Mouse (Mus musculus) midbrain, embryonic 14.5 days (tissue): ENCODE measurements at regions not wholly inside any gene's neighbourhood (a gene's known extent, or its start where the extent isn't known, plus 50 kb on each side); places are given as distances from the start of the nearest gene placed in this dataset.

Source experiments
- ATAC-seq: fragments of 200-750 bp; cut with Nextera tagmentation; 2 replicates; pipeline ENCODE4 v1.8.0; 2017; ENCODE audit warnings: moderate number of reproducible peaks, moderate library complexity; ENCODE audit not compliant: low FRiP score, low TSS enrichment
- DNase-seq: peaks from one replicate; pipeline ENCODE4 v3.0.0-alpha.2; 2015
- H3K27ac ChIP-seq: fragments of 300-500 bp; sonication (generic); replicated peaks from 2 replicates; pipeline ENCODE4 v1.5.1; 2014; ENCODE audit warnings: mild to moderate bottlenecking, low read depth, low read length, moderate library complexity
- H3K27me3 ChIP-seq: fragments of 300-500 bp; sonication (generic); 2 replicates; pipeline ENCODE4 v1.6.1; 2014; ENCODE audit warnings: low read length, control low read depth, mixed read lengths; ENCODE audit not compliant: control insufficient read depth, insufficient read depth
- H3K36me3 ChIP-seq: fragments of 300-500 bp; sonication (generic); 2 replicates; pipeline ENCODE4 v1.6.1; 2014; ENCODE audit warnings: low read length, control low read depth; ENCODE audit not compliant: control insufficient read depth, insufficient read depth
- H3K4me1 ChIP-seq: fragments of 300-500 bp; sonication (generic); 2 replicates; pipeline ENCODE4 v1.6.1; 2014; ENCODE audit warnings: mild to moderate bottlenecking, antibody characterized with exemption, low read length, control low read depth; ENCODE audit not compliant: control insufficient read depth, insufficient read depth
- H3K4me2 ChIP-seq: fragments of 300-500 bp; sonication (generic); 2 replicates; pipeline ENCODE4 v1.6.1; 2014; ENCODE audit warnings: mild to moderate bottlenecking, low read length, moderate library complexity
- H3K4me3 ChIP-seq: fragments of 300-500 bp; sonication (generic); replicated peaks from 2 replicates; pipeline ENCODE4 v1.5.1; 2014; ENCODE audit warnings: low read depth, low read length
- H3K9ac ChIP-seq: fragments of 300-500 bp; sonication (generic); replicated peaks from 2 replicates; pipeline ENCODE4 v1.6.1; 2014; ENCODE audit warnings: mild to moderate bottlenecking, low read length, moderate library complexity
- H3K9me3 ChIP-seq: fragments of 300-500 bp; sonication (generic); 2 replicates; pipeline ENCODE4 v1.6.1; 2016; ENCODE audit warnings: low read length, control low read depth, mixed read lengths; ENCODE audit not compliant: control insufficient read depth
- WGBS: fragments of 180-500 bp; shearing (Covaris S2); extraction: QIAGEN DNeasy Blood & Tissue Kit; methylation state at CpG from one replicate; pipeline ENCODE4 v1.1.7; 2014; 5-methylcytosine and 5-hydroxymethylcytosine counted together

GRCm38 (mm10) chr16:47354279-47354678, 856.0 kb upstream of the Nectin3 start:
- peak; percentile 1 for DNase-seq
- WGBS, result 78% methylated on average over 1 of the region's 1 CpGs
- Histone ChIP-seq H3K36me3 (no peaks in the 10 kb centered on the region), H3K9me3 (no peaks in the 10 kb centered on the region), H3K4me3 (no peak overlapping the region), H3K4me1 (no peaks in the 10 kb centered on the region), H3K9ac (no peak overlapping the region), H3K4me2 (no peak overlapping the region), H3K27ac (no peak overlapping the region), H3K27me3 (no peaks in the 10 kb centered on the region)
- no peak for ATAC-seq

GRCm38 (mm10) chr16:47394398-47394797, 889.1 kb upstream of the Dppa4 start:
- H3K27me3 ChIP-seq, result no peaks in the 10 kb centered on the region
- no peak overlapping the region for H3K4me3 ChIP-seq
- 85% methylated on average over 1 of the region's 1 CpGs for WGBS
- no peaks in the 10 kb centered on the region for H3K36me3 ChIP-seq
- H3K27ac ChIP-seq, result no peak overlapping the region
- no peak overlapping the region for H3K4me2 ChIP-seq
- ATAC-seq (no peak), DNase-seq (no peak)
- no peaks in the 10 kb centered on the region for H3K9me3 ChIP-seq
- H3K4me1 ChIP-seq, result no peaks in the 10 kb centered on the region
- H3K9ac ChIP-seq, result no peak overlapping the region

- no peaks in the 10 kb centered on the region for H3K9me3 ChIP-seq
- H3K9ac ChIP-seq, result no peak overlapping the region
- H3K27me3 ChIP-seq, result no peaks in the 10 kb centered on the region
- ATAC-seq (no peak), DNase-seq (no peak)
- H3K36me3 ChIP-seq, result no peaks in the 10 kb centered on the region
- no peak overlapping the region for H3K4me3 ChIP-seq
- H3K4me2 ChIP-seq, result no peak overlapping the region
- 92% methylated on average over 3 of the region's 3 CpGs for WGBS
- no peaks in the 10 kb centered on the region for H3K4me1 ChIP-seq
- no peak overlapping the region for H3K27ac ChIP-seq
Measured at GRCm38 (mm10) chr16:47407067-47407466, 876.5 kb upstream of the Dppa4 start.

GRCm38 (mm10) chr16:47418680-47419252, 864.8 kb upstream of the Dppa4 start:
- Histone ChIP-seq H3K4me2 (no peak overlapping the region), H3K27ac (no peak overlapping the region), H3K36me3 (no peaks in the 10 kb centered on the region), H3K4me3 (no peak overlapping the region), H3K9me3 (no peaks in the 10 kb centered on the region), H3K4me1 (no peaks in the 10 kb centered on the region), H3K27me3 (no peaks in the 10 kb centered on the region), H3K9ac (no peak overlapping the region)
- DNase-seq (no peak), ATAC-seq (no peak)
- WGBS, result 37% methylated on average over 3 of the region's 3 CpGs

- no peak overlapping the region for H3K4me2 ChIP-seq
- no peaks in the 10 kb centered on the region for H3K36me3 ChIP-seq
- no peak overlapping the region for H3K27ac ChIP-seq
- ATAC-seq, result no peak
- DNase-seq, result no peak
- H3K4me1 ChIP-seq, result no peaks in the 10 kb centered on the region
- no peak overlapping the region for H3K4me3 ChIP-seq
- 93% methylated on average over 2 of the region's 2 CpGs for WGBS
- H3K9ac ChIP-seq, result no peak overlapping the region
- no peaks in the 10 kb centered on the region for H3K27me3 ChIP-seq
- H3K9me3 ChIP-seq, result no peaks in the 10 kb centered on the region
Measured at GRCm38 (mm10) chr16:47445083-47445482, 838.5 kb upstream of the Dppa4 start.

GRCm38 (mm10) chr16:47475441-47476081, 808.0 kb upstream of the Dppa4 start:
- H3K9me3 ChIP-seq, result no peaks in the 10 kb centered on the region
- H3K4me2 ChIP-seq, result peak overlapping the region; percentile 35
- no peak overlapping the region for H3K4me3 ChIP-seq
- 15% methylated on average over 9 of the region's 9 CpGs for WGBS
- H3K9ac ChIP-seq, result no peak overlapping the region
- DNase-seq (peak; percentile 57), ATAC-seq (peak; percentile 63; the same call in 1 of the 2 replicates)
- H3K27me3 ChIP-seq, result no peaks in the 10 kb centered on the region
- no peaks in the 10 kb centered on the region for H3K36me3 ChIP-seq
- 0 out of 2 replicates have a peak, but pooled peaks cover 6% of the 10 kb centered on the region for H3K4me1 ChIP-seq
- H3K27ac ChIP-seq, result no peak overlapping the region

GRCm38 (mm10) chr16:47482071-47482470, 801.5 kb upstream of the Dppa4 start:
- Histone ChIP-seq H3K4me3 (no peak overlapping the region), H3K27me3 (no peaks in the 10 kb centered on the region), H3K4me2 (no peak overlapping the region), H3K4me1 (no peaks in the 10 kb centered on the region; the same call in 1 of the 2 replicates), H3K36me3 (no peaks in the 10 kb centered on the region), H3K9me3 (no peaks in the 10 kb centered on the region), H3K27ac (no peak overlapping the region), H3K9ac (no peak overlapping the region)
- DNase-seq, result peak; percentile 59
- peak; percentile 37; the same call in 1 of the 2 replicates for ATAC-seq
- 12% methylated on average over 2 of the region's 2 CpGs for WGBS

GRCm38 (mm10) chr16:47488525-47488924, 795.0 kb upstream of the Dppa4 start:
- H3K36me3 ChIP-seq, result no peaks in the 10 kb centered on the region
- no peaks in the 10 kb centered on the region for H3K9me3 ChIP-seq
- no peak overlapping the region for H3K9ac ChIP-seq
- H3K27me3 ChIP-seq, result no peaks in the 10 kb centered on the region
- no peak for DNase-seq
- no peaks in the 10 kb centered on the region for H3K4me1 ChIP-seq
- 93% methylated on average over 1 of the region's 1 CpGs for WGBS
- no peak overlapping the region for H3K27ac ChIP-seq
- no peak overlapping the region for H3K4me2 ChIP-seq
- H3K4me3 ChIP-seq, result no peak overlapping the region
- ATAC-seq, result no peak

- ATAC-seq (no peak), DNase-seq (no peak)
- no peaks in the 10 kb centered on the region for H3K9me3 ChIP-seq
- H3K9ac ChIP-seq, result no peak overlapping the region
- H3K36me3 ChIP-seq, result no peaks in the 10 kb centered on the region
- H3K4me2 ChIP-seq, result no peak overlapping the region
- WGBS, result 91% methylated on average over 4 of the region's 4 CpGs
- no peak overlapping the region for H3K4me3 ChIP-seq
- no peaks in the 10 kb centered on the region for H3K27me3 ChIP-seq
- H3K4me1 ChIP-seq, result no peaks in the 10 kb centered on the region
- H3K27ac ChIP-seq, result no peak overlapping the region
Measured at GRCm38 (mm10) chr16:47525857-47526256, 757.7 kb upstream of the Dppa4 start.
